8 mouse cellular contexts compared by ENCODE assay signal in the genomic region with DNA sequence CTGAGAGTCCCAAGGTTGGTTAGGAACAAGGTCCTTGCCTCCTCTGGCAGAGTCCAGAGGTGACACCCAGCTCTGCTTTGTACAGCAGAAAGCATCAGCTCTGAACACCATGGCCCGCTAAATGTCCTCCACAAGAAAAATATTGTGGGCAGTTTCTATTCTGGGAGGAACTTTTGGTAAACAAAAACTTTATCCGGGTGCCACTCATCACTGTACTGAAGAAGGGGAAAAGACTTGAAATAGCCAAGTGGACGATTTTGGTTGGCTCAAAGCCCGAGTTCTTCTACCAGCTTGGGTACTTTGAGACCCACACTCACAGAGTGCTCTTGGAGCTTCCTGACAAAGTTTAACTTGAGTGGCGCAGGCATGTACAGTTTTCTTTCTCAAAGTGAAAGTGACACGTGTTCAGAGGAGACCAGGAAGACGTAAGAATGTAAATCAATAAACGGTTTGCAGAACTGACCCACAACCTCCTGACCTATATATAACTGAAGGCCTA.
DNase-seq lines count a peak whose midpoint lies in the region; ATAC-seq and TF ChIP-seq lines count a peak whose summit lies in the region.

No protein-coding gene starts in this region.

- WGBS in forebrain, embryonic 15.5 days = 72% methylated on average over 8 of the region's 8 CpGs
- 87% methylated on average over 8 of the region's 8 CpGs for WGBS in forebrain, embryonic 10.5 days
- WGBS in lung, postnatal 0 days = 6% methylated on average over 8 of the region's 8 CpGs

- TF ChIP-seq CTCF in lung, postnatal 0 days (IDR thresholded peaks at IDR 0.05) = no peak

- DNase-seq in forebrain, embryonic 10.5 days (ENCODE audit: extremely low spot score, low spot score) = no peak
- peak; percentile 38 to 48 for DNase-seq in spleen, postnatal 36 days (ENCODE audit: low spot score in 2 of 2)
- DNase-seq in spleen, adult 12 weeks (ENCODE audit: low spot score) = no peak
- DNase-seq in lung, postnatal 0 days (ENCODE audit: low spot score) = peak; percentile 75
- no peak for DNase-seq in retina, postnatal 1 day
- DNase-seq in layer of hippocampus, postnatal 25 days (ENCODE audit: extremely low spot score in 1 of 2, low spot score in 1 of 2) = no peak
- DNase-seq in frontal cortex, postnatal 25 days (ENCODE audit: low spot score in 2 of 2) = no peak

- peak; percentile 38 for TF ChIP-seq EP300 in lung, postnatal 0 days (IDR thresholded peaks at IDR 0.05)

- H3K27me3 ChIP-seq in forebrain, embryonic 15.5 days = no peaks in the 10 kb centered on the region
- H3K27me3 ChIP-seq in forebrain, embryonic 10.5 days (ENCODE audit: poor library complexity, severe bottlenecking) = no peaks in the 10 kb centered on the region
- no peaks in the 10 kb centered on the region for H3K27me3 ChIP-seq in lung, postnatal 0 days (replicated peaks; ENCODE audit: insufficient read depth, low read length)

- no peak overlapping the region for H3K4me3 ChIP-seq in forebrain, embryonic 15.5 days
- no peak overlapping the region for H3K4me3 ChIP-seq in forebrain, embryonic 10.5 days
- H3K4me3 ChIP-seq in lung, postnatal 0 days (ENCODE audit: low read depth, low read length) = no peak overlapping the region

- no peak overlapping the region for H3K9ac ChIP-seq in forebrain, embryonic 15.5 days (replicated peaks)
- no peak overlapping the region for H3K9ac ChIP-seq in lung, postnatal 0 days (replicated peaks; ENCODE audit: low read depth)

- peaks cover 25% of the 10 kb centered on the region for H3K4me1 ChIP-seq in forebrain, embryonic 15.5 days
- peaks cover 22% of the 10 kb centered on the region for H3K4me1 ChIP-seq in forebrain, embryonic 10.5 days
- H3K4me1 ChIP-seq in lung, postnatal 0 days (ENCODE audit: insufficient read depth, low read depth, low read length) = peaks cover 40% of the 10 kb centered on the region; the same call in 1 of the 2 replicates

- H3K36me3 ChIP-seq in forebrain, embryonic 15.5 days = no peaks in the 10 kb centered on the region
- H3K36me3 ChIP-seq in forebrain, embryonic 10.5 days (replicated peaks) = no peaks in the 10 kb centered on the region
- H3K36me3 ChIP-seq in lung, postnatal 0 days (ENCODE audit: insufficient read depth, low read length) = no peaks in the 10 kb centered on the region

- no peak for ATAC-seq in forebrain, embryonic 15.5 days (replicated peaks)
- peak; percentile 67 for ATAC-seq in lung, postnatal 0 days

- 0 out of 2 replicates have a peak overlapping the region, but pooled peaks have one; percentile 55 for H3K27ac ChIP-seq in forebrain, embryonic 15.5 days (replicated peaks)
- H3K27ac ChIP-seq in forebrain, embryonic 10.5 days = no peak overlapping the region
- peak overlapping the region; percentile 4; the same call in 1 of the 2 replicates for H3K27ac ChIP-seq in lung, postnatal 0 days (ENCODE audit: low read length)

- no peak overlapping the region for H3K4me2 ChIP-seq in forebrain, embryonic 15.5 days (replicated peaks)
- H3K4me2 ChIP-seq in lung, postnatal 0 days (replicated peaks; ENCODE audit: low read depth, low read length) = peak overlapping the region; percentile 37

- H3K9me3 ChIP-seq in forebrain, embryonic 15.5 days = no peaks in the 10 kb centered on the region
- H3K9me3 ChIP-seq in forebrain, embryonic 10.5 days = no peaks in the 10 kb centered on the region
- no peaks in the 10 kb centered on the region for H3K9me3 ChIP-seq in lung, postnatal 0 days (ENCODE audit: low read length)

Comparison
In these comparisons a context has a peak if more than half of its experiments do, and no peak if none do; other contexts are left out.
1. DNase-seq: peak in spleen, postnatal 36 days (2 of 2) and lung, postnatal 0 days (single experiment); none in forebrain, embryonic 10.5 days (single experiment), spleen, adult 12 weeks (single experiment), retina, postnatal 1 day (single experiment), layer of hippocampus, postnatal 25 days (0 of 2) and frontal cortex, postnatal 25 days (0 of 2).